Comparison of ENCODE assay signal across 8 mouse cellular contexts in the genomic region with DNA sequence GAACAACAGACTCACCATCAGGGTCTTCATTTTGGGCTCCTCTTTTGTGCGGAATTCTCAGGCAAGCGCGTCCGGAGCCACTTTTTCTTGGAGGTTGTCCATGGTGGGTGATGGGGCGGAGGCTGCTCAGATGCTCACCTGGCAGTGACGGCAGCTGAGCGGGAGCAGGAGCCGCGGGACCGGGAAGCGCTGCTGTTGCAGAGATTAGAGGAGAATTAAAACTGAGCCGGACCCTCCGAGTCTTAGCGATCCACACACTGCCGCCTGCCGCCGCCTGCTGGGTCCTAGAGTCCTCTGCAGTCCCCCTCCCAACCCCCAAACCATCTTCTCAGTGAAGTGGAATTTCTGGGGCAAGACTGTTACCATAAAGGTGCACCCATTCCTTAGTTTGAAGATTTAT. TPM values are rescaled to one million over a fixed set of nuclear protein-coding genes. Genes with fewer than 3 reads are reported as not detected.
DNase-seq lines count a peak whose midpoint lies in the region; ATAC-seq and TF ChIP-seq lines count a peak whose summit lies in the region.

A gene (minus strand): TSS at position 259 of the 400 bp plus-strand sequence.

- H3K9ac ChIP-seq in lung, postnatal 0 days (replicated peaks; ENCODE audit: low read depth): 0 out of 2 replicates have a peak within 1 kb of the TSS, but pooled peaks have one; percentile 29
- peak within 1 kb of the TSS; percentile 49 for H3K9ac ChIP-seq in embryonic facial prominence, embryonic 11.5 days (replicated peaks; ENCODE audit: low read length)
- H3K9ac ChIP-seq in limb, embryonic 14.5 days (ENCODE audit: low read depth, low read length, severe bottlenecking): peak within 1 kb of the TSS; percentile 52

- peaks cover 4% of the 10 kb centered on the region; the same call in 1 of the 2 replicates for H3K27me3 ChIP-seq in lung, postnatal 0 days (replicated peaks; ENCODE audit: insufficient read depth, low read length)
- peaks cover 12% of the 10 kb centered on the region for H3K27me3 ChIP-seq in embryonic facial prominence, embryonic 11.5 days (ENCODE audit: control insufficient read depth, insufficient read depth, low read length)
- H3K27me3 ChIP-seq in limb, embryonic 14.5 days (ENCODE audit: control insufficient read depth, insufficient read depth, low read length): peaks cover 23% of the 10 kb centered on the region

- peak within 1 kb of the TSS; percentile 32 for H3K4me3 ChIP-seq in lung, postnatal 0 days (ENCODE audit: low read depth, low read length)
- peak within 1 kb of the TSS; percentile 48 for H3K4me3 ChIP-seq in embryonic facial prominence, embryonic 11.5 days (ENCODE audit: low read depth, low read length)
- H3K4me3 ChIP-seq in limb, embryonic 14.5 days (replicated peaks; ENCODE audit: low read length): peak within 1 kb of the TSS; percentile 44

- H3K36me3 ChIP-seq in lung, postnatal 0 days (ENCODE audit: insufficient read depth, low read length): no peaks in the 10 kb centered on the region
- H3K36me3 ChIP-seq in embryonic facial prominence, embryonic 11.5 days (replicated peaks; ENCODE audit: control insufficient read depth, insufficient read depth, low read depth, low read length): no peaks in the 10 kb centered on the region
- H3K36me3 ChIP-seq in limb, embryonic 14.5 days (ENCODE audit: control insufficient read depth, insufficient read depth, low read length): no peaks in the 10 kb centered on the region

- no peaks in the 10 kb centered on the region for H3K9me3 ChIP-seq in lung, postnatal 0 days (ENCODE audit: low read length)
- no peaks in the 10 kb centered on the region for H3K9me3 ChIP-seq in embryonic facial prominence, embryonic 11.5 days (replicated peaks; ENCODE audit: control insufficient read depth, low read length)
- no peaks in the 10 kb centered on the region for H3K9me3 ChIP-seq in limb, embryonic 14.5 days (ENCODE audit: control insufficient read depth, low read length)

- no peaks in the 10 kb centered on the region for H3K4me1 ChIP-seq in lung, postnatal 0 days (ENCODE audit: insufficient read depth, low read depth, low read length)
- peaks cover 4% of the 10 kb centered on the region for H3K4me1 ChIP-seq in embryonic facial prominence, embryonic 11.5 days (ENCODE audit: control insufficient read depth, insufficient read depth, low read length)
- peaks cover 4% of the 10 kb centered on the region; the same call in 1 of the 2 replicates for H3K4me1 ChIP-seq in limb, embryonic 14.5 days (ENCODE audit: control insufficient read depth, insufficient read depth, low read length)

- TF ChIP-seq EP300 in lung, postnatal 0 days (IDR thresholded peaks at IDR 0.05): no peak

- DNase-seq in lung, postnatal 0 days (ENCODE audit: low spot score): no peak
- no peak for DNase-seq in lung, postnatal 10 days
- peak; percentile 74 for DNase-seq in embryonic facial prominence, embryonic 11.5 days (ENCODE audit: low spot score)
- DNase-seq in limb, embryonic 14.5 days (ENCODE audit: low spot score): peak; percentile 52
- DNase-seq in retina, postnatal 7 days (ENCODE audit: low read depth, low spot score): peak; percentile 41
- no peak for DNase-seq in spleen, postnatal 36 days (ENCODE audit: low spot score in 2 of 2)

- H3K27ac ChIP-seq in lung, postnatal 0 days (ENCODE audit: low read length): no peak within 1 kb of the TSS
- no peak within 1 kb of the TSS for H3K27ac ChIP-seq in embryonic facial prominence, embryonic 11.5 days (replicated peaks; ENCODE audit: low read depth, low read length)
- H3K27ac ChIP-seq in limb, embryonic 14.5 days (replicated peaks; ENCODE audit: low read depth, low read length): no peak within 1 kb of the TSS

- peak within 1 kb of the TSS; percentile 56 for H3K4me2 ChIP-seq in lung, postnatal 0 days (replicated peaks; ENCODE audit: low read depth, low read length)
- H3K4me2 ChIP-seq in embryonic facial prominence, embryonic 11.5 days (ENCODE audit: low read depth, low read length): peak within 1 kb of the TSS; percentile 96
- peak within 1 kb of the TSS; percentile 78 for H3K4me2 ChIP-seq in limb, embryonic 14.5 days (replicated peaks; ENCODE audit: low read depth, low read length, severe bottlenecking)

- peak; percentile 45; the same call in 1 of the 2 replicates for TF ChIP-seq CTCF in lung, postnatal 0 days (IDR thresholded peaks at IDR 0.05)

- ATAC-seq in lung, postnatal 0 days: no peak
- 0 out of 2 replicates have a peak, but pooled peaks have one; percentile 32 for ATAC-seq in embryonic facial prominence, embryonic 11.5 days (replicated peaks; ENCODE audit: insufficient number of reproducible peaks, low FRiP score, low TSS enrichment, low read depth)
- ATAC-seq in inflammation-experienced regulatory T-cells, adult 6 months: peak; percentile 38
- ATAC-seq in limb, embryonic 14.5 days (ENCODE audit: low FRiP score, low read depth): no peak
- ATAC-seq in monocyte, adult 5-6 weeks (replicated peaks; ENCODE audit: insufficient number of reproducible peaks, low FRiP score, low TSS enrichment, poor library complexity, severe bottlenecking): no peak

- WGBS in lung, postnatal 0 days: 0% methylated on average over 17 of the region's 17 CpGs
- WGBS in embryonic facial prominence, embryonic 11.5 days: 0% methylated on average over 17 of the region's 17 CpGs
- WGBS in limb, embryonic 14.5 days: 3% methylated on average over 17 of the region's 17 CpGs

- TF ChIP-seq POLR2A in limb, embryonic 14.5 days (IDR thresholded peaks at IDR 0.05; ENCODE audit: borderline replicate concordance, extremely low read depth, insufficient read depth, insufficient read length): no peak

RNA-seq across cellular contexts. Expression of the gene that starts here (rescaled TPM):
- 2.4 and 2.5 TPM in 2 replicates for polyA plus RNA-seq in lung, postnatal 0 days (2015; fragmentation: Nextera tagmentation; extraction: Ambion mirVana)
- polyA plus RNA-seq in embryonic facial prominence, embryonic 11.5 days (2014; fragmentation: Nextera tagmentation; extraction: Ambion mirVana): 1.3 and 2.1 TPM in 2 replicates
- under 1 TPM in 1 of 3 experiments, not detected in 2; 0.08 TPM for polyA plus RNA-seq in inflammation-experienced regulatory T-cells, adult 6 months (2017; shearing (Covaris generic))
- polyA plus RNA-seq in limb, embryonic 14.5 days (2012; rRNA removed): 1.2 and 1.5 TPM in 2 replicates
- 1.0 and 1.2 TPM in 2 replicates for polyA plus RNA-seq in limb, embryonic 14.5 days (2014; fragmentation: Nextera tagmentation; extraction: Ambion mirVana)
- total RNA-seq in monocyte, adult 5-6 weeks (2017): 0.10 to 2.5 TPM (median 0.19 TPM) in 3 replicates

Comparison
In these comparisons a context has a peak if more than half of its experiments do, and no peak if none do; other contexts are left out.
1. Peak in ATAC-seq in inflammation-experienced regulatory T-cells, adult 6 months; RNA of the gene not detected or under 1 TPM.
2. DNase-seq: peak in embryonic facial prominence, embryonic 11.5 days (single experiment), limb, embryonic 14.5 days (single experiment) and retina, postnatal 7 days (single experiment); none in lung, postnatal 0 days (single experiment), lung, postnatal 10 days (single experiment) and spleen, postnatal 36 days (0 of 2).
3. Peak in every context shown above with its lines, with median percentiles within 50 percentile points of each other: H3K4me2 ChIP-seq, H3K4me3 ChIP-seq and H3K9ac ChIP-seq.